Comparison of ENCODE assay signal across 29 mouse cellular contexts in the genomic region with DNA sequence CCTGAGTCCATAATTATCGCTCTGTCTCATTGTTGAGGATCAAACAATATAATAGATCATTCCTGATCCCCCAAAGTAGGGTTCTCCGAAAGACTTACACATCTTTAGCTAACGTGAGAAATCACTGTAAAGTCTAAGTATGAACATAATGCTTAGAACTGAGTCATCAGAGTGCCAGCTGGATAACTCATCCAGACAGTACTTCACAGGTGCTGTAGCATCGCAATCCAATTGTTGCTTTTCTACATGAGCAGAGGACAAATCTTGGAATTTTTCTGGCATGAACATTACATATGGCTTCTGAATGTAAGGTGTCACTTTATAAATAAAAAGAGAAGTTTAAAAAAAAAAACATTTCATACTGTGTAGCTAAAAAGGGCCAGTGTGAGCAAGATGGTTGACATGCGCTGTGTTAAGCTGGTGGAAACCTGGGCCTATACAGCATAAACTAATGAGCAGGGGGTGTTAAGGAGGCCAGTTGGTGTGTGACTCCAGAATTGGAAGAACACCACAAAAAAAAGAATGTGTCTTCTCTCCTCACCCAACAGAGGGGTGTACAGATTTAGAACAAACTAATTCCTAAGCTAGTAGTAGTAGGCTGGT.
A peak's percentile ranks its signal among the peaks of the same experiment; 100 is the strongest.
DNase-seq lines count a peak whose midpoint lies in the region; TF ChIP-seq lines count a peak whose summit lies in the region.
"Had no signal": no experiment of that assay in that cellular context is flagged by ENCODE, and none has a peak within 500 bp of the region (broad histone marks: within the 10 kb centered on the region; RNA-seq: fewer than 3 reads in every experiment).

No protein-coding gene starts in this region.

- H3K4me3 ChIP-seq in layer of hippocampus, adult 2 months = no peak overlapping the region
- H3K4me3 ChIP-seq: embryonic facial prominence, embryonic 13.5 days; forebrain, embryonic 10.5 days; heart, adult 2 months; heart, embryonic 13.5 days; left cerebral cortex, adult 2 months; limb, embryonic 12.5 days; liver, embryonic 15.5 days; stomach, embryonic 15.5 days had no signal

- DNase-seq in layer of hippocampus, adult 2 months (ENCODE audit: low spot score in 2 of 2) = peak; percentile 18 to 31
- DNase-seq in layer of hippocampus, postnatal 36 days = no peak
- DNase-seq in right cerebral cortex, adult 2 months (ENCODE audit: low spot score in 2 of 2) = peak; percentile 17 to 27
- no peak for DNase-seq in right cerebral cortex, postnatal 14 days
- DNase-seq in left cerebral cortex, postnatal 14 days (ENCODE audit: low spot score in 2 of 2) = peak; percentile 18 to 60
- peak; percentile 72 for DNase-seq in telencephalon, adult 2 months (ENCODE audit: low read depth, low spot score)
- no peak for DNase-seq in gastrocnemius, postnatal 10 days
- no peak for DNase-seq in kidney, postnatal 10 days
- DNase-seq: adrenal gland, adult 8-10 months; B cell, adult 2 months; cerebellum, adult 11 months; cerebellum, adult 9-11 months; gastrocnemius, postnatal 36 days; heart, adult 2 months; heart, postnatal 10 days; kidney, postnatal 25 days; lung, embryonic 14.5 days; lung, postnatal 14 days; midbrain, embryonic 14.5 days; retina, postnatal 1 day; thymus, postnatal 14 days had no signal

- no peak for TF ChIP-seq CTCF in layer of hippocampus, adult 2 months (conservative IDR thresholded peaks at IDR 0.05)

- H3K27ac ChIP-seq in layer of hippocampus, adult 2 months = no peak overlapping the region
- H3K27ac ChIP-seq: embryonic facial prominence, embryonic 13.5 days; forebrain, embryonic 10.5 days; heart, adult 2 months; heart, embryonic 13.5 days; hindbrain, embryonic 14.5 days; left cerebral cortex, adult 2 months; limb, embryonic 12.5 days; liver, embryonic 15.5 days; stomach, embryonic 15.5 days had no signal

- intact Hi-C loops in left cerebral cortex, postnatal 14 days (cut with DNase I) = no loop called here

Comparison
In these comparisons a context has a peak if more than half of its experiments do, and no peak if none do; other contexts are left out.
1. DNase-seq: peak in layer of hippocampus, adult 2 months (2 of 2), right cerebral cortex, adult 2 months (2 of 2), left cerebral cortex, postnatal 14 days (2 of 2) and telencephalon, adult 2 months (single experiment); none in layer of hippocampus, postnatal 36 days (0 of 2), right cerebral cortex, postnatal 14 days (single experiment), gastrocnemius, postnatal 10 days (single experiment) and kidney, postnatal 10 days (single experiment).